Mouse (Mus musculus): ENCODE measurements around the gene Cfap54.

DNA sequence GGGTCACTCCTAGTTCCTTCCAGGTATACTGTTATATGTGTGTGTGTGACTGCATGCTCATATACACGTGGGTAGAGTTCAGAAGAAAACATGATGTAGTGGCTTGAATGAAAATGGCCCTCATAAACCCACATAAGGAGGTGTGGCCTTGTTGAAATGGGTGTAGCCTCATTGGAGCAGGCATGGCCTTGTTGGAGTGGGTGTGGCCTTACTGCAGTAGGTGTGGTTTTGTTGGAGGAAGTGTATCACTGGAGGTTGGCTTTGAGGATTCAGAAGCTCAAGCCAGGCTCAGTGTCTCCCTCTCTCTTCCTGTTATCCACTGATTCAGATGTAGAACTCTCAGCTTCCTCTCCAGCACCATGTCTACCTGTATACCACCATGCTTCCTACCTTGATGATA lies 33.4 kb upstream of the Cfap54 start:
- TF ChIP-seq POLR2A (IDR thresholded peaks at IDR 0.05; ENCODE audit: control insufficient read depth, extremely low read depth, insufficient read depth, low read length, poor library complexity) (no peak), CTCF (IDR thresholded peaks at IDR 0.05; ENCODE audit: borderline replicate concordance, control insufficient read depth, extremely low read depth, insufficient read depth, low read length, poor library complexity) (no peak)
